Mouse (Mus musculus): Measurements from ENCODE around the gene Mtif2.

- TF ChIP-seq CTCF (IDR thresholded peaks at IDR 0.05; ENCODE audit: borderline replicate concordance, insufficient read depth, low read depth, low read length) (no peak), POLR2A (IDR thresholded peaks at IDR 0.05; ENCODE audit: borderline replicate concordance, insufficient read depth, low read length) (no peak)
These were observed 33.1 kb upstream of the Mtif2 start for GRCm38 (mm10) chr11:29493135-29493534.

All from cerebellum, adult 2 months (tissue).